Mouse (Mus musculus) thymus, postnatal 4 days (tissue): Measurements from ENCODE around the gene Gm9747.

ENCODE experiments used
- DNase-seq: peaks from one replicate; pipeline ENCODE4 v3.0.0; 2021

Gene Gm9747

DNA sequence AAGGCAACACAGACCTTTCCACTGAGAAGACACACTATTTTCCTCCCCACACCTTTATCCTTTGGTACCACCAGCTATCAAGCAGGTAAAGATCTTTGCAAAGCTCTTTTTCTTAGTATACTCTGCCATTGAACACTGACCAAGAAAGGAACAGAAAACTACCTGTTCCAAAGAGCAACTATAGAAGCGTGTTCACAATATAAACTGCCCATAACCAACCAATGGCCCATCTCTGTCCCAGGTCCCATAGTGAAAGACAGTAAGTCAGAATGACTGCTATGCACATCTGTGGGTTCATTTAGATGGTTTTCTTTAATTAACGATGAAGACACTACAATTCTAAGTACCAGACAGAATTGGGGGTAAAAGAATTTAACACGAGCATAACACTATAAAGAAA, at the start of gene Gm9747:
Gm9747 (plus strand) TSS at position 301 of the 400 bp plus-strand sequence.
- DNase-seq = no peak

GRCm38 (mm10) chr1:82183913-82184442, 48.9 kb upstream of the Gm9747 start:
- no peak for DNase-seq

GRCm38 (mm10) chr1:82188549-82189231, 44.2 kb upstream of the Gm9747 start:
- no peak for DNase-seq

GRCm38 (mm10) chr1:82189516-82189915, 43.4 kb upstream of the Gm9747 start:
- no peak for DNase-seq

DNA sequence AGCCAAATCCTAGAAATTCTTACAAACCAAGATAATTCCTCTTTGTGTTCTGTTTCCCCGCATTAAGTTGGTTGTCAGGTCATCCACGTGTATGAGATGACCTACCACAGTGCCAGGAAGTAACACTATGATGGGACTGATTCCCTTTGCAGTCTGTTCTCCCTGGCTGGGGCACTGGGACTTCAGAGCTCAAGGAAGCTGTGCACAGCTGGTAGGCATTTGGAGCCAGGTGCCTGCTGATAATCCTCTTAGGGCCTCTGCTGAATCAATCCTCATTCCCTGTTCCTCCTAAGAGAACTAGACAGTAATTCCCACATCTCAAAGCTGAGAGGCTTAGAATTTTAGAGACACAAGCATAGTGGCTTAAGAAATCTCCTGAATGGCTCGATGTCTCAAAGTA, 41.3 kb upstream of the Gm9747 start:
- no peak for DNase-seq

DNA sequence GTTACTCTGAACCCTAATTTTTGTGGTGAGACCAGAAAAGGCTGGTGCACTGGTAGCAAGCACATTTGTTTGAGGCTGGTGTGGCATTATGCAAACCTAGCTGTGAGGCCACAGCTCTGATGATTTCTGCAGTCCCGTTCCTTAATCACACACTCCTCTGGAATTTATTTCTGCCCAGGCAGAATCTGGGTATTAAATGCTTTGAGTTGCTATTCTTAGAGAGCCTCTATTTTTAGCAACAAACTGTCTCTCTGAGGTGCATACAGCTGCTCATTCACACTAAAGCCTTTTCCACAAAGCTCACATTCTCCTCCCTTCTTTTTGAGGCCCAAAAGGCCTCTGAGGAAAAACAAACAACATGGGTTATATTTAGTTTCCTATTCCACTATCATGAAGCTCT, 33.0 kb upstream of the Gm9747 start:
- DNase-seq = no peak

DNA sequence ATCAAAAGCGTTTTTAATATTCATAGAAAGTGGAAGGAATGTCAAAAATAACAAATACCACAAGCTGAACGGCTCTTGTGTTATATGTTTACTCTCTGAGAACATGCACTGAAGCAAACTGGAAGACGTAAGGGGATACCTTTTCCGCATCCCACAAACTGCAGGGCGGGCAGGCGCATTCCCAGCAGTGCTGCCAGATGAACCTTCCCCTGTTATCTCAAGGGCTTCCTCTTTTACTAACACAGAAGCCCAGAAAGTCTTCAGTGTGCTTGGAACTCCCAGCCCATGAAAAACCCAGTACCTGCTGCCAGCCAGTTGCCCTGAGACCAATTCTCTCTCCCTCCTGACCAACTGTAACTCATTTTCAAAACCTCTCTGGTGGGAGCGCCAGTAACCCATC, 32.3 kb upstream of the Gm9747 start:
- DNase-seq = no peak

DNA sequence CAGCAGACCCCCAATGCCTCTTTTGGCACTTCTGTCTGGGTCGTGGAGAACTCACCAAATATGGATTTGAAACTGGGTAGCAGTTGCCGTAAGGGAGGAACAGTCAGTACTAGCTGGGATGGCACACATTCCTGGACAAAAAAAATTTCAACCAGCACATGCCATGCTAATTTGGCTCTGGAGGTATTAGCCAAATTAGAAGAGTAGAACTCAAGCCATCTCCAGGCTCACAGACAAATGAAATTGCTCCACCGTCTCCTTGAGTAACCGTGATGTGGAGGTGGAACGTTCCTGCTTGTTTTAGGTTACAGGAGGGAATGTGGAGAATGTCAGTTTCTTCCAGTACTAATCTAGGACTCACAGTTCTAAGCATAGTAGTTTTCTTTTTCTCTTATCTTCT, 25.4 kb upstream of the Gm9747 start:
- DNase-seq = no peak

- DNase-seq = no peak
Measured at GRCm38 (mm10) chr1:82220673-82221396, 12.1 kb upstream of the Gm9747 start.

- DNase-seq = no peak
Measured at GRCm38 (mm10) chr1:82221462-82221861, 11.4 kb upstream of the Gm9747 start.

DNA sequence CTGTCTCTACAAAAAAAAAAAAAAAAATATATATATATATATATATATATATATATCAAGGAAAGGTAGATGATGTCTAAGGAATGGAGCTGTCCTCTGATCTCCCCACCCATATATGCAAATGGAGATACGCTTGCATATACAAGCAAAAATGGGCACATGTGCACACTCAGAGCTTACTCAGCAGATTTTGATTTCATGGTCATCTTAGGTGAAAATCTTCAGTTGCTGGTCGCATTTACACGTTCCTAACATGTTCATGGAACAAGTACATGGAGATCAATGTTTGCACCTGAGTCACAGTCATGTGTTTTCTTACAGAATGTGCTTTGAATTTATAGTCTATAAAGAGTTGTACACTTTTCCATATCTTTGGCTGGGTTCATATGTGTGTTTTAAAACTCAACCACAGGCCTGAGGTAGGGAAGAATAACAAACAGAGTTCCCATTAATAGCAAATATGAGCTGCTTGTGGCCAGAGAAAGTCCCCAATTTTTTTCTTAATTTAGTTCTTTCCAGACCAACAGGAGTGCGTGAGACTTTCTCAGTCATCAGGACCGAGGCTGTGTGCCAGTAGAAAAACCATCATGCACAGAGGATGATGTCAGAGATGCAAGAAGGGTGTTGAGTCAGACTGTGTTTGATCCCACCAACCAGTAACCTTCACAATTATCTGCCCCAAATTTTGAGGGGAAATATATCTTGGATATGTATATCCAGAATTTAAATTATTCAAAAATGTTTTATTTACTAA, 9.7 kb upstream of the Gm9747 start:
- no peak for DNase-seq

DNA sequence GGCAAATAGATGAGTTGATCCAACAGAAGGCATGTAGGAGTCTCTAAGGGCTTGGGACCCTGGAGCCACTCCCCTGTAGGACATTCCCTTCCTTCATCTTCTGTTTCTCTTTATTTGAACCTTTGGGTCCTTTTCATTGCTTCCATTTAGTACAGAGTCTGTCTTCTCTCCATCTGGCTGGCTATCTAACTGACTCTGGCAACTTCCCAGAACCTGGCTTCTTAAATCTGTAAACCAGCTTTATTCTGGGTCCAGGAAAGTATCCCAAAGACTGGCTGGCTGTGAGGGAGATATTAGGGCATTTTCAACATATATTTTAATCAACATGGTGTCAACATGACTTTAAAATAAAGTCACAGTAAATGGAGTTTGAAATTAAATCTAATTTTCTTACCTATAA, 4.1 kb upstream of the Gm9747 start:
- no peak for DNase-seq

DNA sequence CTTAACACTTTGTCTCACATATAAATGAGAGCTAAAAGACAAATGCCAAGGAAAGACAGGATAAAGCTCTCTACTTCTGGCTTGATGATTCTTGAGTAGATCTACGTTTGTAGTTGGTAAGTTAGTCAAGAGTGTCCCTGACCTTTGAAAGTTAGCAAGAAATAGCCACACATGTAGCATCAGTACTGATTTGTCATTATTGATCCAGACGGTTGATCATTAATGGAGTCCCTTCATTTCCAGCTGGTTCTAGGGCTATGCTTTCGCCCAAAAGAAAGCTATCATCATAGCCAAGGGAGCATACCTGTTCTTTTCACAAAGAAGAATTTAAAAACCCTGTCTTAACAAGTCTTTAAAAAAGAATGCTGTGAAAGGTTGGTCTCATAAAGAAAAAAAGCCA, 1.7 kb downstream of the Gm9747 start:
- DNase-seq = no peak

GRCm38 (mm10) chr1:82235455-82236104, 2.7 kb downstream of the Gm9747 start:
- no peak for DNase-seq

DNA sequence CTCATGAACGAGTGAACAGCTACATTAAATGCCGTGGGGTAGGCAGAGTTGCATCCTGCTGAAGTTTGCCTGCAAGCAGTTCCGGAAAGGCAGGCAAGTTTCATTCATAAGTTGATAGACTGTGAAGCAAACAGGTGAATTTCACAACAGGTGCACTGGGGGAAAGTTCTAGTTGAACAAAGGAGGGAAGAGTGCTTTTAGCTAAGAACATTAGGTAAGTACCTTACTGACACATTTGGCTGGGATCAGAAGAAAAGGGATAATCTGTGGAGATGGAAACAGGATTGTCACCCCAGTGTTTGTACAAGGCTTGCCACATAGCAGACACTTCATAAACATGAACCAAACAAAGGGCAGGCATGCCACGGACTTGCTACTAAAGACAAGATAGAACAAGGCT, 5.3 kb downstream of the Gm9747 start:
- DNase-seq = no peak

- no peak for DNase-seq
Measured at GRCm38 (mm10) chr1:82239409-82240201, 6.7 kb downstream of the Gm9747 start.

DNA sequence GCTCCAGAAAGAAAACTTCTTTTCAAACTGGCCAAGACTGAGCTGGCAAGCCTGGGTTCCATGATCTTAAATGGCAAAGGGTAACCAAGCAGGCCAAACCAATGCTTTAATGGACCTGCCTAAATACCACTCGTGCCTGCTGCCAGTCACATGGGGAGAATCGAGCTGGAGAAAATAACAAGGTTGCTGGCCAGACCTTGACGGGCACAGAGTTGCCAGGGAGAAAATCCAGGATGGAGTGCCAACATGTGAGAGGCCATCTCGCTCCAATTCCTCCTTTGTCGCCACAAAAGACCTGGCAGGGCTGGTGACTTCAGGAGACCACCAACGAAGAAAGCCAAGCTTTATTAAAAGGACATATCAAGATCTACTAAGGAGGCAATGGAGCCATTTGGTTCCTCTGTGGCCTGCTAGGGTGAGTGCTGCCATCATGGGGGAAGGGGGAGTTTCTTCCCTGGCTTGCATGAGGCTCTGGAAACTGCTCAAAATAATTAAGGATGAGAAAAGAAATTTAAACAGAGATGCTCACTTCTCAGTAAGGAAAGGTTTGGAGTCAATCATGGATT, 10.4 kb downstream of the Gm9747 start:
- DNase-seq = no peak

- DNase-seq = no peak
Measured at GRCm38 (mm10) chr1:82245002-82245401, 12.1 kb downstream of the Gm9747 start.

- no peak for DNase-seq
Measured at GRCm38 (mm10) chr1:82247221-82247951, 14.5 kb downstream of the Gm9747 start.

DNA sequence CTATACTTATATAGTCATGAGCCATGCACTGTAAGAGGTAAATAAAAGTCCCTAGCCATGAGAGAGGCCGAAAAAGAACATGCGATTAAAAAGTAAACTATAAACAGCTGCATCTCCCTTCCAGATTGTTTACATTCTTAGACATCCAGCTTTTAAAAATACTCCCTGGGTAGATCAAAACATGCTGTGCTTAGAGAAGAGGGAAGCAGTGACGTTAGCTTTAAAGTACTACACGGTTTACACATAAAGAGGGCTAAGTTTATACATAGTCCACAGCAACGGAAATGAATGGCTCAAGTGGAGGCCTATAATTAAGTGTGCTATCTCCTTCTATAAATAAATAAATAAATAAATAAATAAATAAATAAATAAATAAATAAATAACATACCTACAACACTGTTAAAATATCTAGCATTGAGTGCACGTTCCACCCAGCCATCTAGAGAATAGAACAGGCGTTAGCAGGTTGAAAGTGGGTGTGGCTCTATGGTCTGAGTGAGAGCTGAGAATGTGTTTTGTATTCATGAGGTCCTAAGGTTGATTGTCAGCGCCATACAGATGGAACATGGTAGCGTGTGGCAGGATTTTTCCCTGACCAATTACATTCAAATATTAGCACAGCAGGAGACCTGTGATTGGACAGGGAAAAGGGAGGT, 21.0 kb downstream of the Gm9747 start:
- DNase-seq = no peak

GRCm38 (mm10) chr1:82257457-82257856, 24.5 kb downstream of the Gm9747 start:
- no peak for DNase-seq
